Mouse (Mus musculus) embryonic fibroblast, embryonic 13.5 days (primary cell): Measurements from ENCODE around the gene Atf6b.

ENCODE experiments used
- CTCF ChIP-seq: IDR thresholded peaks from 2 replicates; pipeline ENCODE4 v1.5.1; 2011; ENCODE audit warnings: mild to moderate bottlenecking, control low read depth, low read length, moderate library complexity, borderline replicate concordance; ENCODE audit not compliant: insufficient read depth
- POLR2A ChIP-seq: IDR thresholded peaks from 2 replicates; pipeline ENCODE4 v1.6.1; 2011; ENCODE audit warnings: low read depth, mild to moderate bottlenecking, control low read depth, low read length, moderate library complexity

GRCm38 (mm10) chr17:34650781-34651180 lies 3.8 kb downstream of the Atf6b start:
- TF ChIP-seq CTCF (no peak), POLR2A (no peak)
